In genomic region chr1:150804235-150805099, GRCm38 (mm10) we compare ENCODE assay signal across 19 mouse cellular contexts.
DNase-seq lines count a peak whose midpoint lies in the region; ATAC-seq and TF ChIP-seq lines count a peak whose summit lies in the region.
"Had no signal": no experiment of that assay in that cellular context is flagged by ENCODE, and none has a peak within 500 bp of the region (broad histone marks: within the 10 kb centered on the region; RNA-seq: fewer than 3 reads in every experiment).

No protein-coding gene starts in this region.

- no peak for TF ChIP-seq CTCF in kidney, adult 2 months (conservative IDR thresholded peaks at IDR 0.05; ENCODE audit: insufficient read depth, insufficient read length, low read depth, low read length)
- TF ChIP-seq CTCF in lung, postnatal 0 days (IDR thresholded peaks at IDR 0.05) = no peak
- no peak for TF ChIP-seq CTCF in thymus, adult 2 months (IDR thresholded peaks at IDR 0.05; ENCODE audit: borderline replicate concordance, control insufficient read depth, extremely low read depth, insufficient read depth, low read length, poor library complexity)

- peak; percentile 82 for ATAC-seq in kidney, embryonic 16.5 days (ENCODE audit: low FRiP score, low TSS enrichment)
- peak; percentile 70 for ATAC-seq in lung, postnatal 0 days
- ATAC-seq in intestine, embryonic 16.5 days = peak; percentile 89
- ATAC-seq in stomach, embryonic 16.5 days (ENCODE audit: insufficient read depth, low FRiP score) = peak; percentile 83

- H3K27me3 ChIP-seq in kidney, embryonic 16.5 days (ENCODE audit: insufficient read depth, low read length) = no peaks in the 10 kb centered on the region
- H3K27me3 ChIP-seq in kidney, adult 2 months (replicated peaks; ENCODE audit: control insufficient read depth, insufficient read depth, low read length) = no peaks in the 10 kb centered on the region; the same call in 1 of the 2 replicates
- H3K27me3 ChIP-seq in lung, postnatal 0 days (replicated peaks; ENCODE audit: insufficient read depth, low read length) = no peaks in the 10 kb centered on the region
- H3K27me3 ChIP-seq in intestine, embryonic 16.5 days (replicated peaks; ENCODE audit: control insufficient read depth, insufficient read depth, low read length) = peaks cover 2% of the 10 kb centered on the region; the same call in 1 of the 2 replicates
- H3K27me3 ChIP-seq in stomach, embryonic 16.5 days (ENCODE audit: control insufficient read depth, insufficient read depth, low read length) = no peaks in the 10 kb centered on the region
- no peaks in the 10 kb centered on the region for H3K27me3 ChIP-seq in thymus, adult 2 months (ENCODE audit: control insufficient read depth, insufficient read depth, low read length)
- H3K27me3 ChIP-seq: embryonic facial prominence, embryonic 15.5 days; forebrain, embryonic 12.5 days; heart, embryonic 15.5 days; hindbrain, embryonic 13.5 days; liver, embryonic 13.5 days; megakaryocyte, embryonic 14.5 days had no signal

- H3K36me3 ChIP-seq in kidney, embryonic 16.5 days (ENCODE audit: insufficient read depth, low read length) = 0 out of 2 replicates have a peak, but pooled peaks cover 6% of the 10 kb centered on the region
- no peaks in the 10 kb centered on the region for H3K36me3 ChIP-seq in kidney, adult 2 months (ENCODE audit: control insufficient read depth, insufficient read depth, low read length)
- no peaks in the 10 kb centered on the region for H3K36me3 ChIP-seq in lung, postnatal 0 days (ENCODE audit: insufficient read depth, low read length)
- H3K36me3 ChIP-seq in intestine, embryonic 16.5 days (ENCODE audit: control insufficient read depth, insufficient read depth, low read length) = no peaks in the 10 kb centered on the region
- H3K36me3 ChIP-seq in stomach, embryonic 16.5 days (ENCODE audit: control insufficient read depth, insufficient read depth, low read length) = no peaks in the 10 kb centered on the region
- H3K36me3 ChIP-seq in thymus, adult 2 months (ENCODE audit: control insufficient read depth, insufficient read depth, low read length) = no peaks in the 10 kb centered on the region
- H3K36me3 ChIP-seq: forebrain, embryonic 12.5 days; hindbrain, embryonic 13.5 days; liver, embryonic 13.5 days had no signal

- TF ChIP-seq EP300 in lung, postnatal 0 days (IDR thresholded peaks at IDR 0.05) = peak; percentile 44

- no peak overlapping the region for H3K4me2 ChIP-seq in kidney, embryonic 16.5 days (replicated peaks; ENCODE audit: low read depth, low read length)
- H3K4me2 ChIP-seq in lung, postnatal 0 days (replicated peaks; ENCODE audit: low read depth, low read length) = no peak overlapping the region
- no peak overlapping the region for H3K4me2 ChIP-seq in intestine, embryonic 16.5 days (ENCODE audit: low read depth, low read length)
- no peak overlapping the region for H3K4me2 ChIP-seq in stomach, embryonic 16.5 days (ENCODE audit: low read depth, low read length)
- H3K4me2 ChIP-seq: embryonic facial prominence, embryonic 15.5 days; forebrain, embryonic 12.5 days; heart, embryonic 15.5 days; hindbrain, embryonic 13.5 days; liver, embryonic 13.5 days had no signal

- no peaks in the 10 kb centered on the region for H3K9me3 ChIP-seq in kidney, embryonic 16.5 days (ENCODE audit: low read length)
- H3K9me3 ChIP-seq in lung, postnatal 0 days (ENCODE audit: low read length) = no peaks in the 10 kb centered on the region
- H3K9me3 ChIP-seq in intestine, embryonic 16.5 days (ENCODE audit: control insufficient read depth, low read length) = no peaks in the 10 kb centered on the region
- no peaks in the 10 kb centered on the region for H3K9me3 ChIP-seq in stomach, embryonic 16.5 days (replicated peaks; ENCODE audit: control insufficient read depth, low read length)
- H3K9me3 ChIP-seq: embryonic facial prominence, embryonic 15.5 days; forebrain, embryonic 12.5 days; heart, embryonic 15.5 days; hindbrain, embryonic 13.5 days; liver, embryonic 13.5 days had no signal

- H3K27ac ChIP-seq in kidney, embryonic 16.5 days (ENCODE audit: low read length) = peak overlapping the region; percentile 35; the same call in 1 of the 2 replicates
- H3K27ac ChIP-seq in kidney, adult 2 months (ENCODE audit: insufficient read depth, low read depth, low read length) = no peak overlapping the region
- H3K27ac ChIP-seq in lung, postnatal 0 days (ENCODE audit: low read length) = no peak overlapping the region
- no peak overlapping the region for H3K27ac ChIP-seq in intestine, embryonic 16.5 days (ENCODE audit: low read length)
- H3K27ac ChIP-seq in stomach, embryonic 16.5 days (ENCODE audit: low read length) = no peak overlapping the region
- no peak overlapping the region for H3K27ac ChIP-seq in thymus, adult 2 months (ENCODE audit: control insufficient read depth, insufficient read depth, low read length)
- H3K27ac ChIP-seq: embryonic facial prominence, embryonic 15.5 days; forebrain, embryonic 12.5 days; hindbrain, embryonic 13.5 days; liver, embryonic 13.5 days had no signal

- 63% methylated on average over 9 of the region's 9 CpGs for WGBS in kidney, embryonic 16.5 days
- WGBS in kidney, adult 2 months = 64% methylated on average over 9 of the region's 9 CpGs
- WGBS in lung, postnatal 0 days = 23% methylated on average over 9 of the region's 9 CpGs
- 43% methylated on average over 9 of the region's 9 CpGs for WGBS in intestine, embryonic 16.5 days
- 47% methylated on average over 9 of the region's 9 CpGs for WGBS in stomach, embryonic 16.5 days
- WGBS in thymus, adult 2 months = 93% methylated on average over 9 of the region's 9 CpGs

- DNase-seq in kidney, adult 2 months = no peak
- DNase-seq in lung, postnatal 0 days (ENCODE audit: low spot score) = peak; percentile 66
- no peak for DNase-seq in lung, postnatal 14 days
- no peak for DNase-seq in thymus, adult 2 months
- DNase-seq: adrenal gland, adult 2 months; cerebellum, adult 18-20 months; kidney, postnatal 25 days; layer of hippocampus, postnatal 36 days; left cerebral cortex, postnatal 4 days; liver, embryonic 13.5 days; thymus, adult 18-20 months had no signal

- no peaks in the 10 kb centered on the region; the same call in 1 of the 2 replicates for H3K4me1 ChIP-seq in kidney, embryonic 16.5 days (ENCODE audit: insufficient read depth, low read length)
- H3K4me1 ChIP-seq in kidney, adult 2 months (ENCODE audit: control insufficient read depth, insufficient read depth, low read length) = no peaks in the 10 kb centered on the region
- H3K4me1 ChIP-seq in lung, postnatal 0 days (ENCODE audit: insufficient read depth, low read depth, low read length) = peaks cover 8% of the 10 kb centered on the region; the same call in 1 of the 2 replicates
- peaks cover 6% of the 10 kb centered on the region; the same call in 1 of the 2 replicates for H3K4me1 ChIP-seq in intestine, embryonic 16.5 days (ENCODE audit: control insufficient read depth, insufficient read depth, low read length)
- 0 out of 2 replicates have a peak, but pooled peaks cover 7% of the 10 kb centered on the region for H3K4me1 ChIP-seq in stomach, embryonic 16.5 days (ENCODE audit: control insufficient read depth, insufficient read depth, low read length)
- H3K4me1 ChIP-seq in thymus, adult 2 months (replicated peaks; ENCODE audit: control insufficient read depth, insufficient read depth, low read length) = no peaks in the 10 kb centered on the region
- H3K4me1 ChIP-seq: forebrain, embryonic 12.5 days; liver, embryonic 13.5 days; megakaryocyte, embryonic 14.5 days had no signal

- H3K4me3 ChIP-seq in kidney, embryonic 16.5 days (ENCODE audit: low read length) = no peak overlapping the region
- no peak overlapping the region for H3K4me3 ChIP-seq in kidney, adult 2 months (ENCODE audit: insufficient read depth, low read depth, low read length)
- no peak overlapping the region for H3K4me3 ChIP-seq in lung, postnatal 0 days (ENCODE audit: low read depth, low read length)
- no peak overlapping the region for H3K4me3 ChIP-seq in intestine, embryonic 16.5 days (ENCODE audit: low read length)
- no peak overlapping the region for H3K4me3 ChIP-seq in stomach, embryonic 16.5 days (replicated peaks; ENCODE audit: low read length)
- no peak overlapping the region for H3K4me3 ChIP-seq in thymus, adult 2 months (ENCODE audit: control insufficient read depth, insufficient read depth, low read length)
- H3K4me3 ChIP-seq: embryonic facial prominence, embryonic 15.5 days; forebrain, embryonic 12.5 days; heart, embryonic 15.5 days; hindbrain, embryonic 13.5 days; liver, embryonic 13.5 days; megakaryocyte, embryonic 14.5 days had no signal

- no peak for TF ChIP-seq POLR2A in kidney, adult 2 months (IDR thresholded peaks at IDR 0.05; ENCODE audit: low read depth, low read length)
- no peak for TF ChIP-seq POLR2A in thymus, adult 2 months (IDR thresholded peaks at IDR 0.05; ENCODE audit: control insufficient read depth, extremely low read depth, insufficient read depth, low read length, poor library complexity)

- H3K9ac ChIP-seq in kidney, embryonic 16.5 days (replicated peaks; ENCODE audit: low read length) = no peak overlapping the region
- no peak overlapping the region for H3K9ac ChIP-seq in lung, postnatal 0 days (replicated peaks; ENCODE audit: low read depth)
- H3K9ac ChIP-seq in intestine, embryonic 16.5 days (ENCODE audit: low read depth, low read length) = no peak overlapping the region
- no peak overlapping the region for H3K9ac ChIP-seq in stomach, embryonic 16.5 days (ENCODE audit: low read length)
- H3K9ac ChIP-seq: embryonic facial prominence, embryonic 15.5 days; forebrain, embryonic 12.5 days; heart, embryonic 15.5 days; hindbrain, embryonic 13.5 days; liver, embryonic 13.5 days had no signal
